Mouse (Mus musculus): ENCODE results near the gene Foxn3.

- TF ChIP-seq POLR2A (IDR thresholded peaks at IDR 0.05; ENCODE audit: borderline replicate concordance, insufficient read depth, low read length) (no peak), CTCF (IDR thresholded peaks at IDR 0.05; ENCODE audit: borderline replicate concordance, insufficient read depth, low read depth, low read length) (no peak)
These were observed 183.3 kb downstream of the Foxn3 start for GRCm38 (mm10) chr12:99380124-99380523.

Measured in cerebellum, adult 2 months (tissue).